Mouse (Mus musculus) CD4-positive helper T cell, adult 2 months (primary cell): ENCODE results near the gene Sde2.
A peak's percentile ranks its signal among the peaks of the same experiment; 100 is the strongest.
"Not testable (repeated sequence)": the region's sequence is repeated elsewhere in the genome, so short reads cannot be mapped to it uniquely, and the experiment has no call there.

Experiments used
- DNase-seq: peaks from one replicate; pipeline ENCODE4 v3.0.0-alpha.2; 2012; ENCODE audit warnings: low read depth, missing footprints, low spot score

Sde2 gene

GRCm38 (mm10) chr1:180884484-180884883 is 33.6 kb downstream of the Sde2 start:
- DNase-seq: no peak

GRCm38 (mm10) chr1:180888556-180889042 is 37.7 kb downstream of the Sde2 start:
- no peak for DNase-seq

- no peak for DNase-seq
These were observed 38.2 kb downstream of the Sde2 start for GRCm38 (mm10) chr1:180889172-180889571.

GRCm38 (mm10) chr1:180889841-180890240 is 38.9 kb downstream of the Sde2 start:
- peak; percentile 43 for DNase-seq

GRCm38 (mm10) chr1:180892808-180893207 is 41.9 kb downstream of the Sde2 start, which contains the start of gene Lefty2:
Gene Lefty2 (plus strand): TSS chr1:180893108.
- no peak for DNase-seq

- not testable (repeated sequence) for DNase-seq
These were observed 43.4 kb downstream of the Sde2 start for GRCm38 (mm10) chr1:180894088-180894987.

GRCm38 (mm10) chr1:180901107-180901506 is 50.2 kb downstream of the Sde2 start:
- DNase-seq: peak; percentile 77

GRCm38 (mm10) chr1:180902915-180903314 is 52.0 kb downstream of the Sde2 start:
- DNase-seq: no peak

- DNase-seq: no peak
These were observed 52.7 kb downstream of the Sde2 start for GRCm38 (mm10) chr1:180903666-180904038.

- peak; percentile 94 for DNase-seq
These were observed 53.3 kb downstream of the Sde2 start, which contains the start of gene Pycr2 for GRCm38 (mm10) chr1:180904039-180904814. Gene Pycr2 (plus strand): TSS chr1:180904293.

GRCm38 (mm10) chr1:180904815-180905080 is 53.8 kb downstream of the Sde2 start:
- DNase-seq: no peak

- no peak for DNase-seq
These were observed 54.4 kb downstream of the Sde2 start for GRCm38 (mm10) chr1:180905307-180905706.

GRCm38 (mm10) chr1:180905876-180906275 is 54.9 kb downstream of the Sde2 start:
- DNase-seq: no peak

GRCm38 (mm10) chr1:180906461-180907147 is 55.7 kb downstream of the Sde2 start:
- peak; percentile 42 for DNase-seq

GRCm38 (mm10) chr1:180911138-180911537 is 60.2 kb downstream of the Sde2 start:
- DNase-seq: no peak

GRCm38 (mm10) chr1:180911653-180912287 is 60.8 kb downstream of the Sde2 start:
- DNase-seq: peak; percentile 84

- DNase-seq: peak; percentile 23
These were observed 61.9 kb downstream of the Sde2 start for GRCm38 (mm10) chr1:180912792-180913191.

- DNase-seq: no peak
These were observed 62.9 kb downstream of the Sde2 start for GRCm38 (mm10) chr1:180913797-180914196.

GRCm38 (mm10) chr1:180916425-180916824 is 65.5 kb downstream of the Sde2 start:
- peak; percentile 77 for DNase-seq

- DNase-seq: no peak
These were observed 66.1 kb downstream of the Sde2 start for GRCm38 (mm10) chr1:180917053-180917452.
